Mouse (Mus musculus) right cerebral cortex, postnatal 36 days (tissue): ENCODE results near the gene Slc25a22.

Experiments used
- DNase-seq, 2 experiments: peaks; one replicate each; pipeline ENCODE4 v3.0.0; 2022; ENCODE audit warnings: low spot score in 2 of 2, mixed read lengths in 1 of 2

Slc25a22 gene

DNA sequence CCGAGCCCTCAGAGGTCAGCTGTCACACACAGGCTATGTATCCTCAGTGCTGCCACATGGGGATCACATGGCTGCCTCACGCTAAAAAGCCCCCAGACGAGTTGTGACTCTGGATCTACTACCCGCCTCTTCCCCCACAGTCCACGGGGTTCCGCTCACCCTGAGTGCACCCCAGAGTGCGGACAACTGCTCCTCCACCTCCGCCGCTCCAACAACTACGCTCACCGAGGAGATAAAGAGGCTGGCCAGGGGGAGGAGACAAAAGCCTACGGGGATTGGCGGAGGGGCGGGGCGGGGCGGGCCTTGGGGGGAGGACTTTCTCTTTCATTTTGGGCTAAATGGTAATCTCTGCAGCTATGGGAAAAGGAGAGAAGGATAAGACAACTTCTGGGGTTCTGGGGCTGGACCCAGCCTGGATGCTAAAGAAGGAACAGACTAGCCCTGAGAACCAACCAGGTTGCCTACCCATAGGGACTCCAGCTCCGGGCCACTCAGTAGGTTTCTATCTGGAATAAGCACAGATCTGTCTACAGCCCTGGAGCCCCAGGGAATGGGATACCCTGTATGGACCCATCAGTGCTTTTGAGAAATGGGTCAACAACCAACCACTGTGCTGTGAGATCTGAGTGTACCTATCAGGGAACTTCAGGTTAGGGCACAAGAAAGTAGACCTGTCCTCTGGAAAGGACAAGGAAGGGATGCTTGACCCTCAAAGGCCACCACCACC is 2.4 kb downstream of the Slc25a22 start:
- DNase-seq, result no peak

DNA sequence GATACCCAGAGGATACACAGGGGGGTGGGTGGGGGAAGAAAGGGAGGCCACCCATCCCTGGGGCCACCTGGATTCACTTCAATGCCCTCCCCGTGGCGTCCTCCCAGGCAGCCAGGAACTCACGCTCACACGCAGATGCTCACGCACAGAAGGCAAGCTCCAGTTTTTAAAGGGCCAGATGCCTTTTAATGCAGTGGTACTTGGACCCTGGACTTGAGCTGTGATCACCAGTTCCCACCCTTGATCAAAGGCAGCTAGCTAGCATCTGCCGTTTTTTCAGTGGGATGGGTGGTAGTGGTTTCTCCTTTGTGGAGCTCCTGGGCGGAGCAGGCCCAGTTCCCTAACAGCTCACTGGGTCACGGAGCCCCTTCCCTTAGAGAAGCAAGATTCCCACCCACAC is 3.2 kb downstream of the Slc25a22 start:
- DNase-seq, result peak; percentile 67 to 79

DNA sequence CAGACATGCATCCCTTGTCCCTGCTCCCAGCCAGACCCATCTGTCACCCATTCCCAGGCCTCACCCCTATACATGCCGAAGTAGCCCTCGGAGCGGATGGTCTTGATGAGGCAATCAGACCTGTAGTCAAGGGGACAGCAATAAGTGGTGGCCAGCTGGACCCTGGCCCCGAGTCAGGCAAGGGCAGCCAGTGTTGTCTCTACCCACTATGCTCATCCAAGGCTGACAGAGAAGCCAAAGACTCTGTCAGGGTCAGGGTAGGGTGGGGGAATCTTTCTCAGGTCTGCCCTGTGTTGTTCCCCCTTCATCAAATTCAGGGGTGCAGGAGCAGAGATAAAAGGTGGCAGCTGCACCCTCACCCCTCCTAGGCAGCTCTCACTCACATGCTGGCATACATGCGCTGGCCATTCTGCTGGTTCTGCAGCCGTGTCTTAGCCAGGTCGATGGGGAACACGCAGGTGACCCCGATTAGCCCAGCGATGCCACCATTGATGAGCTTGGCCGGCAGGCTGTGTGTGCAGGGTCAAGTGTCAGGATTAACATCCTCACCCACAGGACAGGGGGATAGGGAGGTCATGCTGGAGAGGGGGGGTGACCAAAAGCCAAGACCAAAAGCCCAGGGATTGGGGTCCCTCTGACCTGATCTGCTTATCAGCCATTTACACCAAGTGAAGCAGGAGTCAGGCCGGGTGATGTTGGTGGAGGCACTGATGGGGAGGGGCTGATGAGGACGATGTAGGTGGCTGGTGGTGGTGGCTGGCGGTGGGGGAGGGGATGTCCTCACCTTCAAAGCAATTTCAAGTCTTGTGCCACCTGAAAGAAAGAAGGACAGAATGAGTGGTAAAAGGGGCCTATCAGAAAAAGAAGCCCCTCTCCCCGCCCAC is 3.9 kb downstream of the Slc25a22 start:
- no peak for DNase-seq

DNA sequence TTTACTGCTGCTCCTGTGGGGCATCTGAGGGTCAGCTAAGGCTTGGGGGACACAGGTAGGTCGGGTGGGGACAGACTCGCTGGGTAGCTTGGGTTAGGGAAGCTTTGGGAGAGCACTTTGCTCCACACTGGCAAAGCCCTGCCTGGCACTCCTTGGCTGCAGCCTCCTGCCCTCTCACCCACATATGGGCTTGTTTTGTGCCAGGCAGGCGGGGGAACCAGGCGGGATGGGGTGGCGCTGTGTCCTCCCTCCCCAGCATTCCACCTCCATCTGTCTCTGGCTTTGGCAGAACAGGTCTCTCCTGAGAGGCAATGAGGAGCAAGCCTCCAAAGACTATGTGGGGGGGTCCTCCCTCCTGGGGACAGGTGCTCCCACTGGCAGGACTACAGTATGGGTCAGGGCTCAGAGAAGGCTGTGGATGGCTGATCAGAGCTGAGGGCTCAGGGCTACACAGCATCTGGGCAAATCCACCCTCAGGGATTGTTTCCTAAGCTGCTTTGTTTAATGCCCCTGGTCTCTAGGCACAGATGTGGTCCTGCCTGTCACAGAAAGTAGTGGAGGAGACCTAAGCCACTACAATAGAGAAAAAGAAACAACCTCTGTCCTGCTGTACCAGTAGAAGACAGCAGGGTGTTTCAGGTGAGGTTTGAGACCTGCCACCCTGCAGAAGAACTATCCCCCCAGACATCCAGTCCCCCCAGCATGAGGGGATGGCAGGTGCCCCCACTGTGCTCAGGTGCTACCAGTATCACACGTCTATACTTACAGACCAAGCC is 4.8 kb downstream of the Slc25a22 start:
- no peak for DNase-seq

DNA sequence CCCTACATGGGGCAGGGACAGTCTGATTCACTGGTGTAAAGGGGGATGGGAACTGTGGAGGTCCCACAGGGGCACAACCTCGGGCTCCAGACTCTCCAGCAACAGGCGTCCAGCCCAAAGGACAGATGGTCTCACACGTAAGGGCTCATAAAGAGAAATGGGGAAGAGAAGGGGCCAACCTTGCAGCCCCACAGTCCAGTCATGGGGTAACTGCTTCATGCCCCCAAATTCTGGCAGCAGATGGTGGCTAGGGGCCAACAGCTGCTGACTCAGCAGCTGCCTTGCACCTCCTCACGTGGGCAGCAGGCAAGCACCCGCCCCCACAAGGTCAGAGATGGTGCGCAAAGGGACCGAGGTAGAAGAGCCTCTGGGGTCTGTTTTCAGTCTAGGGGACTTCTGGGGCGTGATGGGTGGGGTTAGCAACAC is 5.5 kb downstream of the Slc25a22 start:
- DNase-seq, result no peak

DNA sequence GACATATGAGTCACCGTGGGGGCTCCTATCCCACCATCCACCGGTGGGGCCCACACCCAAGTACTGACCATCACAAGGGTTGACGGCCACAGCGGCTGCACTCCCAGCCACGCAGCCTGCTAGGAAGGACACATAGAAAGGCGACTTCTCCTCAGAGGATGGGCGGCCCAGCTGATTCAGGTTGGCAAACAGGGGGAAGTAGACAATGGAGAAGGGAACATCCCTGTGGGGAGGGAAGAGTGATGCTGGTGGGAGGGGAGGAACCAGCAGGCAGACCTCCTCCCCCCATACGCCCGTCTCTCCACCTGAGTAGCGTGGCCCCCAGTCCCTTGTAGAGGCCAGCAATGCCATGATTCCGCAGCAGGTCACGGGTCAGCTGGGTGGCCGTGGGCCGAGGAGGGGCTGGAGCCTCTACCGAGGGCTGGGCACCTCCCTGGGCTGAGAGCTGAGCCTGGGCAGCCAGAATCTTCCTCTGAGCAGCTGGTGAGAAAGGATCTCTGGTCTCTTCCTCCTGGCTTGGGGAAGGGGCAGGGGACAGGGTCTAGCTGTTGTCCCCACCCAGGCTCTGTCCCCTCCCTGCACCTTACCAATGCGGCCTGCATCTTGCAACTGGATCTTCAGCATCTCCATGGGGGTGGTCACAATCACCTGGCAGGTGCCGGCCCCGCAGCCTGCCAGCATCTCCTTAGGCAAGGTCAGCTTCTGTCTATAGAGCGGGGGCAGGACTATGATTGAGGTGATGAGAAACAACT is 6.1 kb downstream of the Slc25a22 start:
- DNase-seq, result no peak

DNA sequence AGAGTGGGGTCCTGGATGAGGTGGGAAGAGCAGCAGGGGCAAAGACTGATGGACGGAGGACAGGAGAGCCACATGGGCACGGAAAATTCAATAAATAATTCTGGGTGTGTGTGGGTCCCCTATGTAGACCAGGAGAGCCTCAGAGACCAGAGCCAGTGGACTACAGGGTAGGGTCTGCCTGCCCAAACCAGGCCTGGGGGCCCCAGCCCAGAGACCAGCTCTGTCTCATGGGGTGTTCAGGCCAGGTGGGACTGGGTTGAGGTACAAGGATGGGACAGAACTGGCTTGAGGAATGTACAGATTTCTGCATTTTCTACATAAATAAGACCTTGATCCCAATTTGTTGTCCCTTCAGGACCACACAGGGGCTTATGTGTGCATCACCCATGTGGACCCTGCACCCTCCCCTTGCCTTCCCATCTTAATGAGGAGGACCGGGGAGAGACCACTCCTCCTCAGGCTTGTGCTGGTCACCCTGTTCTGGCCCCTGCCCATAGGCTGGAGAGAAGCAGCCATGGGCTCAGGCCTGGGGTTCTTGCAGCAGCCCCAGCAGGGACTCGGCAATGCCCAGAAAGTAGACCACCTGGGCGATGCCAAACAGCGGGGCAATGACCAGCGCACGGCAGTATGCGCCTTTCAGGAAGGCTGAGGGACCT is 7.0 kb downstream of the Slc25a22 start:
- no peak for DNase-seq

DNA sequence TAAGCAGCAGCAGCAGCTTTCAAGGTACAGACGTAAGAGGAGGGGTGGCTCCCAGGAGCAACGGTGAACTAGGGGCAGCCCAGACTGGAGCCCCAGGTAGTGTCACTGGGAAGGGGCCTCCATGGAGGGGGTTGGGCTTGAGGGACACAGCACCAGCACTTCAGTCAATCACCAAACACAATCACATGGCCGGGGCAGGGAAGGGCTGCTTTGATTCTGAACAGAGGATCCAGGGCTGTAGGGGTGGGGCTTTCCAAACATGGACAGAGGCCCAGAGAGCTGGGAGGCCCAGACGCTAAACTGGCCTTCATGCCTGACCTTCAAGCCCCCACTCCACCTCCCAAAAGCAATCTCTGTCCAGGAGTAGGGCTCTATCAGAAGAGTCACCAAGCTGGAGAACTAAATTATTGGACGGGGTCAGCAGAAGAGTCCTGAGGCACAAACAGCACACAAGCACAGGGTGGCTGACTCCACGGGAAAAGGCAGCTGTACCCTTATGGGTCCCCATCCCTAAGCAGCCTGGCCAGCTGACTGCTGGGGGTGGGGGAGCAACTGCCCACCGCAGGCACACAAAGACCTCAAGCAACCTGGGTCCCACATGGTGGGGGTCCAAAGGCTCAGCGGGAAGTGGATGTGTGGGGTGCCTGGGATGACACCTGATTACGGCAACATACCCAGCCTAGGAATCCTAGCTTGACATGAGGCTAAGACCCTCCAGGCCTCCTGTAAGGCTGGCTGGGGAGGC is 7.7 kb downstream of the Slc25a22 start:
- DNase-seq, result no peak

DNA sequence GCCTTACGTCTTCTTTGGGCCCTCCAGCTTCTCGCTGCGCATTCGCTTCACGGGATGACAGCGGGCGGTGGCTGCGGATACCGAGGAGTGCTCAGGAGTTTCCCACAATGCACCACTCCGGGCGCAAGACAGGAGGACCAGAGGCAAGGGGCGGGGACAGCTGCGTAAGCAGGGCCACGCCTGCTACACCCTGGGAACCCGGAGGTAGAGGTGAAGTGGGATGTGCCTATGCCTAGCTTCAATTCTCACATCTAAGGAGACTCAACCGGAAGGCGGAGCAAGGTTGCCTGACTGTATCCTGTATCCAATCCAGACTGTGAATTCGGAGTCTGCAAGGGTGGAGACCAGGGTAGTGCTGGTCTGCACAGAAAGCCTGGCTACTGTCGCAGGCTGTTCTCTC is 8.4 kb downstream of the Slc25a22 start, which contains the start of gene Cend1:
Gene Cend1 (minus strand): TSS at position 182 of the 400 bp plus-strand sequence.
- peak; percentile 88 to 93 for DNase-seq

DNA sequence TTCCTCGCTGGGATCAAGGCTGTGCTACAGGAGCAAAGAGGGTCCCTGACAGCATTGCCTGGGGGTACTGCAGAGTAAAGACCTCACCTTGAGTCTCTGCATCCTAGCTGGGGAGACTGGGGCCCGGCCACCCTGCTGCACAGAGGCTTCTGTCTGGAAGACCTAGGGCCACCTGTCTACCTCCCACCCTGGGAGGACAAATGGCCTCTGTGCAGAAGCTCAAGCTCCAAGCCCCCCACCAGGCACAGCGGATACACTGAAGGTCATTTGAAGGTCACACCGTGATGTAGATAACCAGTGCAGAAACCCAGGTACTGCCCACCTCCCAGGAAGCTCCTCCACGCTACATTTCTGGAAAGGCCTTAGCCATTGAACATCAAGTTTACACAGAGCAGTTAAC is 9.0 kb downstream of the Slc25a22 start:
- no peak for DNase-seq

DNA sequence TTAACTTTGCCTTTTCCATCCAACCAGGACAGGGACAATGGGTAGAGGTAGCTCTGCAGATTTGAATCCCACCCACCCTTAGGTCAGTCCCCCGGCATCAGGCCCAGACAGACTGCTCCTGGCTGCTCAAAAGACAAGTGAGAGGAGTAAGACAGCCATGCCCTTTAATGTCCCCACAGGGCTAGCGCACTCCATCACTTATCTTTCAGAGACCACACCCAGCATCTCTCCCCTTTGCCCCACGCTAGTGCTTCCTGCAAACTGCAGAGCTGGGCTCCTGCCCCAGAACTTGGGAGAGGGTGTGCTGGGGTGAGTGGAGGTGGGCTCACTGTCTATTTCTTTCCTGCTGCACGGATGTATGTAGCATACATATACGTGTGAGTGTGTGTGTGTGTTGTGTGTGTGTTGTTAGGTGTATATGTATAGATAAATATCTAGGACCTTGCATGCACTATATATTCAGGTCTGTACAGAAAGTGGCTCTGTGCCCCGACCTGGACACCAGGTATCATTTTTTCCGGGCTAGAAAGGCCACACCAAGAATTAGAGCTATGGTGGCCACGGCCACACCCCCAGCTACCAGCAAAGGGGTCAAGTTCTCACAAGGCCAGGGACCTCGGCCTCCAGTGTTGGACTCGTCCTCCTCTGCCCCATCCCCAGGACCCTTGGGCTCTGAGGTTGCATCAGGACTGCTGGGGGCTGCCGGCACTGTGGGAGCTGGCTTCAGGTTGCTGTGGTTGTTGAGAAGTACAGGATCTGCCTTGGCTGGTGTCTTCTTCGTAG is 10.6 kb downstream of the Slc25a22 start:
- no peak for DNase-seq

DNA sequence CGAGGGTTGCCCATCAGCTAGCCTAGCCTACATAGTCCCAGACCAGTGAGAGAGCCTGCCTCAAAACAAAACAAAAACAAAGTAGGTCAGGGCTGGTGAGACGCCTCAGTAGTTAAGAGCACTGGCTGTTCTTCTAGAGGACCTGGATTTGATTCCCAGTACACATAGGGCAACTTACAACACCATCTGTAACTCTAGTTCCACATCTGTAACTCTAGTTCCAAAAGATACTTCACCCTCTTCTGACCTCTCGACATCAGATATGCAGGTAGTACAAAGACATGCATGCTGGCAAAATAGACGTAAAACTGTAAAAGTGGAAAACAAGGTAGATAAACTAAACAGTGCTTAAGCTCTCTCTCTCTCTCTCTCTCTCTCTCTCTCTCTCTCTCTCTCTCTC is 13.9 kb downstream of the Slc25a22 start:
- DNase-seq, result no peak

DNA sequence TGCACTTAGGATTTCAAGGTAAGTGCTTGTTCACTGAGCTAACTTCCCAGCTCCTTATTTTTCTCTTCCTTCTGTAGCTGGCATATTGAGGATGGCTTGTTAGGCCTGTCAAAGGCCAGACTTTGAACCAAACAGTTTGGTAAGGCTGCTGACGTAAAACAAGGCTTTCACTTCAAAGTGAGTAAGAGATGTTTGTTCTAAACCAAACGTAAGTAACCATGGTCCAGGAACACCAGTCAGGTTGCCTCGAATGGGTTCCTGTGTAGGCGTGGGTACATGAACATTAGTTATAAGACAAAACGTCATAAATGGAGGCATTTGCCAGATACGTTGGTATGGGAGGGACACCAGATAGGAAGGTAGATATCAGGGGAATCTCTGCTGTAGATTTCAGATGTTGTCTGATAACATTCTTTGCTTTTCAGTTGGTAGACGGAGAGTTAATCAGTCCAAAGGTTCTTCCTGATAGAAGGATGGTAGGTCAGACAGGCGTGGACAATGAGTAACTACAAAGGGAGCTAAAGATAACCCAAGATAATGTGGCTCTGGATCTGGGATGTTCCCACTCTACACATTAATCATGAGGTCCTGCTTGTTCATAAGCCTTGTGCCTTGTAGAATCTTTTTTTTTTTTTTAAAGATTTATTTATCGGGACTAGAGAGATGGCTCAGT is 17.5 kb downstream of the Slc25a22 start:
- DNase-seq, result no peak

DNA sequence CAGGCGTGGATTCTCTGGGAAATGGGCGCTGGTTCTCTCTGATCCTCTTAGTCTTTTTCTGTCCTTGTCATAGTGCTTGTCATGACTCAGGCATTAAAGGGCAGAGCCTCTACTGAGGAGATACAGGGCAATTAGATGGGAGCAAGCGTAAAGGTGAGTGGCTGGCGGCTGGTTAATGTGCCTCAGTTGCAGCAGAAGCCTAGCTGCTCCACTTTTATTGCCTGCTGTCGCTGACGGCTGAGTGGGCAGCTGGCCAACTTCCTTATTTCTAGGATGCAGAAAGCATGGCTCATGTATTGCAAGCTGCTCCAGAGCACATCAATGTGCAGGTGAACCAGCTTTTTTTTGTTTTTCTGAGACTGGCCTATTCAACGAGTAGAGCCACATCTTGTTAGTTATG is 18.7 kb downstream of the Slc25a22 start:
- no peak for DNase-seq

DNA sequence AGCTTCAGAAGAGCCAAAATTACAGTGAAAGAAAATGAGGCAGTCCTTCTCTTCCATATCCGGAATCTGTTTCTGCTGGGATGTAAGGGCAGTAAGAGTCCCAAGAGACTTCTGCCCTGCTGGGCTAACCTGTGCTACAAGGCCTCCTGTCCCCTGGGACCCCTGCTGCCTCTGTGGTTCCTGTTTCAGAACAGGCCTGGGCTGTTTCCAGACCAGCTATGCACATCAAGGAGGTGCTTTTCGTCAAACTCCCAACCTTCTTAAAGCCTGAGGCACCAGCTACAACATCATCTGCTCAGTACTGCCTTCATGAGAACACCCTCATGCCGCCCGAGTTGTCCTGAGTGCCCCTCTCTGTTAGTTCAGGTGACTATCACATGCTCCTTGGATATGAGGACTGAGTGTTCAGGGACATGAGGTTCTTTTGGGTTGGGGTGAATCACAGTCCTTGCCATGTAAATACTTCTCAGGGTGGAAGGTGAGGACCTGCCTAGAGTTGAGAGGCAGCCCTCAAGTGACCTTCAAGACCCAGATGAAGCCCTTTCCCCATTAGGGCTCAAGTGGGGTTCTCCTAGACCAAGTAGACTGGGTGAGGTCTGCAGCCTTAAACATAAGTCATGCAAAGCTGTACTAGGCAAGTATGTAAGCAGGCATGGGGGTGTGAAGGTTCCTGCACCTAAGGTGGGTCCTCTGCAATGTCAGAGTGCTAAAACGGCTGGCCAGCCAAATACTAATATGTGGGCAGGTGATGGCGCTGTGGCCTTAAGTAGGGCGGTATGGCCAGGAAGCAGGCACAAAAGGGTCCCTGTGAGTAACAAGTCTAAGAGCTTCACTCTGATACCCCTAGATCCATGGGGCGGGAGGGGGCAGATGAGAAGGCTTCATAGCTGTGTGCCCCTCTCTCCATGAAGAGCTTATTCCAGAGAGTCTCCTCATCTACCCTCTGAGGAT is 19.7 kb downstream of the Slc25a22 start:
- DNase-seq, result no peak

DNA sequence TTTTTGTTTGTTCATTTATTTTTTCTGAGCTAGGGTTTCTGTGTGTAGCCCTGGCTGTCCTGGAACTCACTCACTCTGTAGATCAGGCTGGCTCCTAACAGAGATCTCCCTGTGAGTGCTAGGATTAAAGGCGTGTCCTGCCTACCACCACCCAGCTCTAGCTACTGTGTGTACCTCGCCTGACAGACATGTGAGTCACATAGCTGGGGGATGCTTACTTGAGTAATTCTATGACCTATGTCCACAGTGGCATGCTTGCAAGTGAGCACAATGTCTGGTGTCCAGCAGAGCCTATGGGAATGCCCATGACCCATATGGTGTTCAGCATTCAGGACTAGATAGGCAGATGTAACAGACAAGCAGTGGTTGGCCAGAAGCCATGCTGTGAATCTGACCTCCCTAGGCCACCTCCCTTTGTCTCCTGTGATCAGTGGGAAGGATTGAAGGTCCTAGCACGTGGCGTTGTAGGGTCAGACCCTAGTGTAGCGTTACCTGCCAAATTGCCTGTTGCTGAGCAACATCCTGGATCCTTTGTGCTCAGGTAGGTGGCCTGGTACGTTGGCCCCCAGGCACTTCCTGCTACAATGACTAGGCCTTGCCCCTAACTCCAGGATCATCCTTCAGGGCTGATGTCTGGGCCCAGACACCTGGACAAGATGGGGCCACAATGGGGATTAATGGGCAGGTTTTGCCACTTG is 21.4 kb downstream of the Slc25a22 start:
- no peak for DNase-seq
